Mouse (Mus musculus) liver, embryonic 12.5 days (tissue): ENCODE results near the gene Jazf1. TPM values are rescaled to one million over a fixed set of nuclear protein-coding genes. Genes with fewer than 3 reads are reported as not detected.

Source experiments
- ATAC-seq: fragments of 200-750 bp; cut with Nextera tagmentation; 2 replicates; pipeline ENCODE4 v1.8.0; 2017; ENCODE audit warnings: moderate number of reproducible peaks, mild to moderate bottlenecking, moderate library complexity
- H3K27ac ChIP-seq: fragments of 300-500 bp; sonication (generic); 2 replicates; pipeline ENCODE4 v1.5.1; 2016; ENCODE audit warnings: mild to moderate bottlenecking
- H3K27me3 ChIP-seq: fragments of 300-500 bp; sonication (generic); replicated peaks from 2 replicates; pipeline ENCODE4 v1.6.1; 2016; ENCODE audit warnings: mild to moderate bottlenecking, moderate library complexity
- H3K36me3 ChIP-seq: fragments of 300-500 bp; sonication (generic); 2 replicates; pipeline ENCODE4 v1.6.1; 2016; ENCODE audit warnings: mild to moderate bottlenecking, moderate library complexity
- H3K4me1 ChIP-seq: fragments of 300-500 bp; sonication (generic); 2 replicates; pipeline ENCODE4 v1.6.1; 2016
- H3K4me2 ChIP-seq: fragments of 300-500 bp; sonication (generic); 2 replicates; pipeline ENCODE4 v1.6.1; 2016; ENCODE audit warnings: mild to moderate bottlenecking, moderate library complexity
- H3K4me3 ChIP-seq: fragments of 300-500 bp; sonication (generic); 2 replicates; pipeline ENCODE4 v1.5.1; 2016; ENCODE audit warnings: mild to moderate bottlenecking, moderate library complexity
- H3K9ac ChIP-seq: fragments of 300-500 bp; sonication (generic); 2 replicates; pipeline ENCODE4 v1.6.1; 2016; ENCODE audit warnings: mild to moderate bottlenecking, moderate library complexity
- H3K9me3 ChIP-seq: fragments of 300-500 bp; sonication (generic); replicated peaks from 2 replicates; pipeline ENCODE4 v1.6.1; 2016; ENCODE audit warnings: mild to moderate bottlenecking, moderate library complexity
- WGBS: fragments of 180-500 bp; shearing (Covaris S2); methylation state at CpG from one replicate; pipeline ENCODE4 v1.1.7; 2016; ENCODE audit not compliant: insufficient replicate concordance; 5-methylcytosine and 5-hydroxymethylcytosine counted together
- polyA plus RNA-seq: library from polyadenylated mRNA; unstranded; fragments of >200 nt; fragmentation: Nextera tagmentation; extraction: Ambion mirVana; gene quantifications from 2 replicates; pipeline ENCODE4 v1.2.1, GENCODE M21; 2016

The Jazf1 gene
- polyA plus RNA-seq, 1 experiment from 2014 or later = 1.3 TPM

GRCm38 (mm10) chr6:52796691-52797090, 271.7 kb downstream of the Jazf1 start:
- H3K27me3 ChIP-seq = no peaks in the 10 kb centered on the region
- WGBS = 39% methylated on average over 1 of the region's 1 CpGs
- no peak overlapping the region for H3K4me2 ChIP-seq
- no peak overlapping the region for H3K9ac ChIP-seq
- no peak overlapping the region for H3K4me3 ChIP-seq
- H3K36me3 ChIP-seq = no peaks in the 10 kb centered on the region
- H3K4me1 ChIP-seq = peaks cover 3% of the 10 kb centered on the region; the same call in 1 of the 2 replicates
- no peak for ATAC-seq
- H3K9me3 ChIP-seq = 0 out of 2 replicates have a peak, but pooled peaks cover 3% of the 10 kb centered on the region
- no peak overlapping the region for H3K27ac ChIP-seq

GRCm38 (mm10) chr6:52796035-52796598, 272.3 kb downstream of the Jazf1 start:
- WGBS = 63% methylated on average over 9 of the region's 9 CpGs
- H3K4me1 ChIP-seq = no peaks in the 10 kb centered on the region
- H3K9me3 ChIP-seq = 0 out of 2 replicates have a peak, but pooled peaks cover 3% of the 10 kb centered on the region
- H3K27me3 ChIP-seq = no peaks in the 10 kb centered on the region
- H3K4me3 ChIP-seq = no peak overlapping the region
- no peak overlapping the region for H3K27ac ChIP-seq
- H3K36me3 ChIP-seq = no peaks in the 10 kb centered on the region
- no peak overlapping the region for H3K4me2 ChIP-seq
- no peak overlapping the region for H3K9ac ChIP-seq
- ATAC-seq = no peak

- no peak overlapping the region for H3K4me2 ChIP-seq
- no peaks in the 10 kb centered on the region for H3K27me3 ChIP-seq
- no peak overlapping the region for H3K9ac ChIP-seq
- no peak for ATAC-seq
- 65% methylated on average over 16 of the region's 16 CpGs for WGBS
- 0 out of 2 replicates have a peak, but pooled peaks cover 3% of the 10 kb centered on the region for H3K9me3 ChIP-seq
- no peak overlapping the region for H3K4me3 ChIP-seq
- no peak overlapping the region for H3K27ac ChIP-seq
- H3K36me3 ChIP-seq = no peaks in the 10 kb centered on the region
- no peaks in the 10 kb centered on the region; the same call in 1 of the 2 replicates for H3K4me1 ChIP-seq
Measured at GRCm38 (mm10) chr6:52795029-52795841, 273.2 kb downstream of the Jazf1 start.

GRCm38 (mm10) chr6:52792455-52792854, 276.0 kb downstream of the Jazf1 start:
- Histone ChIP-seq H3K9me3 (no peaks in the 10 kb centered on the region), H3K4me1 (no peaks in the 10 kb centered on the region; the same call in 1 of the 2 replicates), H3K4me3 (no peak overlapping the region), H3K4me2 (no peak overlapping the region), H3K9ac (no peak overlapping the region), H3K36me3 (no peaks in the 10 kb centered on the region), H3K27me3 (no peaks in the 10 kb centered on the region), H3K27ac (no peak overlapping the region)
- no peak for ATAC-seq
- 44% methylated on average over 3 of the region's 3 CpGs for WGBS

GRCm38 (mm10) chr6:52790781-52791180, 277.6 kb downstream of the Jazf1 start:
- Histone ChIP-seq H3K27me3 (no peaks in the 10 kb centered on the region), H3K9me3 (no peaks in the 10 kb centered on the region), H3K27ac (no peak overlapping the region), H3K4me2 (no peak overlapping the region), H3K36me3 (no peaks in the 10 kb centered on the region), H3K4me1 (no peaks in the 10 kb centered on the region; the same call in 1 of the 2 replicates), H3K9ac (no peak overlapping the region), H3K4me3 (no peak overlapping the region)
- no peak for ATAC-seq
- WGBS = 66% methylated on average over 4 of the region's 4 CpGs

- Histone ChIP-seq H3K9me3 (no peaks in the 10 kb centered on the region), H3K27me3 (no peaks in the 10 kb centered on the region), H3K4me1 (no peaks in the 10 kb centered on the region; the same call in 1 of the 2 replicates), H3K9ac (no peak overlapping the region), H3K27ac (no peak overlapping the region), H3K4me3 (no peak overlapping the region), H3K4me2 (no peak overlapping the region), H3K36me3 (no peaks in the 10 kb centered on the region)
- 73% methylated on average over 10 of the region's 10 CpGs for WGBS
- ATAC-seq = no peak
Measured at GRCm38 (mm10) chr6:52790316-52790715, 278.1 kb downstream of the Jazf1 start.

- Histone ChIP-seq H3K36me3 (no peaks in the 10 kb centered on the region), H3K27me3 (no peaks in the 10 kb centered on the region), H3K9ac (no peak overlapping the region), H3K27ac (no peak overlapping the region), H3K9me3 (no peaks in the 10 kb centered on the region), H3K4me1 (0 out of 2 replicates have a peak, but pooled peaks cover 8% of the 10 kb centered on the region), H3K4me3 (no peak overlapping the region), H3K4me2 (no peak overlapping the region)
- ATAC-seq = no peak
- WGBS = 77% methylated on average over 5 of the region's 5 CpGs
Measured at GRCm38 (mm10) chr6:52779546-52779945, 288.9 kb downstream of the Jazf1 start.

GRCm38 (mm10) chr6:52778523-52778922, 289.9 kb downstream of the Jazf1 start:
- ATAC-seq = no peak
- 67% methylated on average over 5 of the region's 5 CpGs for WGBS
- Histone ChIP-seq H3K4me2 (no peak overlapping the region), H3K27me3 (no peaks in the 10 kb centered on the region), H3K4me1 (0 out of 2 replicates have a peak, but pooled peaks cover 8% of the 10 kb centered on the region), H3K4me3 (no peak overlapping the region), H3K36me3 (no peaks in the 10 kb centered on the region), H3K9me3 (no peaks in the 10 kb centered on the region), H3K9ac (no peak overlapping the region), H3K27ac (no peak overlapping the region)

- Histone ChIP-seq H3K27ac (no peak overlapping the region), H3K4me3 (no peak overlapping the region), H3K4me1 (0 out of 2 replicates have a peak, but pooled peaks cover 8% of the 10 kb centered on the region), H3K4me2 (no peak overlapping the region), H3K9me3 (no peaks in the 10 kb centered on the region), H3K27me3 (no peaks in the 10 kb centered on the region), H3K9ac (no peak overlapping the region), H3K36me3 (no peaks in the 10 kb centered on the region)
- 78% methylated on average over 8 of the region's 8 CpGs for WGBS
- ATAC-seq = no peak
Measured at GRCm38 (mm10) chr6:52777034-52777433, 291.4 kb downstream of the Jazf1 start.

- 62% methylated on average over 8 of the region's 8 CpGs for WGBS
- no peak for ATAC-seq
Measured at GRCm38 (mm10) chr6:52775956-52776355, 292.5 kb downstream of the Jazf1 start.

GRCm38 (mm10) chr6:52775350-52775749, 293.1 kb downstream of the Jazf1 start:
- Histone ChIP-seq H3K4me2 (no peak overlapping the region), H3K9ac (no peak overlapping the region), H3K36me3 (peaks cover 5% of the 10 kb centered on the region), H3K4me3 (no peak overlapping the region), H3K4me1 (peaks cover 14% of the 10 kb centered on the region), H3K27me3 (no peaks in the 10 kb centered on the region), H3K27ac (no peak overlapping the region), H3K9me3 (no peaks in the 10 kb centered on the region)
- 64% methylated on average over 3 of the region's 3 CpGs for WGBS
- no peak for ATAC-seq

More at GRCm38 (mm10) chr6:52775956-52776355, 292.5 kb downstream of the Jazf1 start:
- H3K27ac ChIP-seq = no peak overlapping the region
- H3K4me3 ChIP-seq = no peak overlapping the region
- no peaks in the 10 kb centered on the region for H3K9me3 ChIP-seq
- H3K9ac ChIP-seq = no peak overlapping the region
- peaks cover 8% of the 10 kb centered on the region; the same call in 1 of the 2 replicates for H3K4me1 ChIP-seq
- no peaks in the 10 kb centered on the region for H3K36me3 ChIP-seq
- H3K4me2 ChIP-seq = no peak overlapping the region
- H3K27me3 ChIP-seq = no peaks in the 10 kb centered on the region

- H3K4me3 ChIP-seq = no peak overlapping the region
Measured at GRCm38 (mm10) chr6:52773132-52773531, 295.3 kb downstream of the Jazf1 start.

More at GRCm38 (mm10) chr6:52773132-52773531, 295.3 kb downstream of the Jazf1 start:
- Histone ChIP-seq H3K27ac (no peak overlapping the region), H3K36me3 (peaks cover 24% of the 10 kb centered on the region), H3K9ac (no peak overlapping the region), H3K4me2 (no peak overlapping the region), H3K4me1 (peaks cover 15% of the 10 kb centered on the region), H3K27me3 (no peaks in the 10 kb centered on the region), H3K9me3 (no peaks in the 10 kb centered on the region)
- WGBS = 64% methylated on average over 5 of the region's 5 CpGs
- no peak for ATAC-seq
